Mouse (Mus musculus): Measurements from ENCODE around the gene Atp6v1b1.
"Not testable (repeated sequence)": the region's sequence is repeated elsewhere in the genome, so short reads cannot be mapped to it uniquely, and the experiment has no call there.

Atp6v1b1 gene

GRCm38 (mm10) chr6:83775638-83776293 is 33.0 kb downstream of the Atp6v1b1 start, which contains the start of gene Tex261:
TSS of gene Tex261 (minus strand) at chr6:83775813.
- DNase-seq (ENCODE audit: low read depth, low spot score): peak; percentile 81

GRCm38 (mm10) chr6:83778306-83778705 is 35.5 kb downstream of the Atp6v1b1 start:
- no peak for DNase-seq (ENCODE audit: low read depth, low spot score)

- DNase-seq (ENCODE audit: low read depth, low spot score): no peak
Measured at GRCm38 (mm10) chr6:83779026-83779425, 36.2 kb downstream of the Atp6v1b1 start.

GRCm38 (mm10) chr6:83786426-83786825 is 43.6 kb downstream of the Atp6v1b1 start:
- DNase-seq (ENCODE audit: low read depth, low spot score): no peak

- no peak for DNase-seq (ENCODE audit: low read depth, low spot score)
Measured at GRCm38 (mm10) chr6:83788554-83788953, 45.8 kb downstream of the Atp6v1b1 start.

GRCm38 (mm10) chr6:83790533-83790932 is 47.7 kb downstream of the Atp6v1b1 start:
- DNase-seq (ENCODE audit: low read depth, low spot score): not testable (repeated sequence)

GRCm38 (mm10) chr6:83791251-83791890 is 48.6 kb downstream of the Atp6v1b1 start:
- no peak for DNase-seq (ENCODE audit: low read depth, low spot score)

- DNase-seq (ENCODE audit: low read depth, low spot score): peak; percentile 87
Measured at GRCm38 (mm10) chr6:83794760-83795296, 52.0 kb downstream of the Atp6v1b1 start, which contains the start of gene Nagk. TSS of gene Nagk (plus strand) at chr6:83794982.

GRCm38 (mm10) chr6:83795492-83795900 is 52.7 kb downstream of the Atp6v1b1 start:
- peak; percentile 43 for DNase-seq (ENCODE audit: low read depth, low spot score)

- no peak for DNase-seq (ENCODE audit: low read depth, low spot score)
Measured at GRCm38 (mm10) chr6:83796686-83797085, 53.9 kb downstream of the Atp6v1b1 start.

GRCm38 (mm10) chr6:83802033-83802432 is 59.2 kb downstream of the Atp6v1b1 start:
- no peak for DNase-seq (ENCODE audit: low read depth, low spot score)

GRCm38 (mm10) chr6:83802846-83803245 is 60.1 kb downstream of the Atp6v1b1 start:
- no peak for DNase-seq (ENCODE audit: low read depth, low spot score)
